Mouse (Mus musculus): ENCODE results near the gene Dlgap5. TPM values are rescaled to one million over a fixed set of nuclear protein-coding genes. Genes with fewer than 3 reads are reported as not detected.
A peak's percentile ranks its signal among the peaks of the same experiment; 100 is the strongest.

Gene Dlgap5
- polyA plus RNA-seq, 1 experiment, result 11.5 TPM

DNA sequence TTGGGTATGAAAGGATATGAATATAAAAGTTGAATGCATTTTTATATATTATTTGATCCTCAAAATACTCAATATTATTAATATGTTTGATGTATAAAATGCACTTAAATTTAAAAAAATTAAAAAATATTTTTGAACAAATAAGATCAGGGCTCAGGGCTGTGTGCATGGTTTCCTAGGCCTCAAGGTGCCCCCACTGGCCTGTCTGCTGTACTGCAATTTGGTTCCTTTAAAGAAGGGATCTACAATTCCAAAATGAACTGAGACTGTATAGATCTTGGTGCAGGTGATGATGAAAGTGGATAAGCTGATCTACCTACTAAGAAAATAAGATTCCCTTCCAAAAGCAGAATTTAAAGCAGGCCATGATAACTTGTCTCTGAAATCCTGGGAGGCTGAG lies 14.8 kb upstream of the Dlgap5 start:
- no peak for TF ChIP-seq POLR2A (IDR thresholded peaks at IDR 0.05; ENCODE audit: borderline replicate concordance, extremely low read depth, insufficient read depth, insufficient read length, poor library complexity, severe bottlenecking)
- peak; percentile 44; the same call in 1 of the 2 replicates for TF ChIP-seq CTCF (IDR thresholded peaks at IDR 0.05; ENCODE audit: borderline replicate concordance, extremely low read depth, insufficient read depth, insufficient read length)
- DNase-seq (ENCODE audit: low read depth), result no peak

- DNase-seq (ENCODE audit: low read depth), result no peak
- TF ChIP-seq CTCF (IDR thresholded peaks at IDR 0.05; ENCODE audit: borderline replicate concordance, extremely low read depth, insufficient read depth, insufficient read length), result no peak
- TF ChIP-seq POLR2A (IDR thresholded peaks at IDR 0.05; ENCODE audit: borderline replicate concordance, extremely low read depth, insufficient read depth, insufficient read length, poor library complexity, severe bottlenecking), result no peak
These were observed 4.3 kb upstream of the Dlgap5 start for GRCm38 (mm10) chr14:47422466-47422865.

- TF ChIP-seq POLR2A (IDR thresholded peaks at IDR 0.05; ENCODE audit: borderline replicate concordance, extremely low read depth, insufficient read depth, insufficient read length, poor library complexity, severe bottlenecking), result no peak
- no peak for TF ChIP-seq CTCF (IDR thresholded peaks at IDR 0.05; ENCODE audit: borderline replicate concordance, extremely low read depth, insufficient read depth, insufficient read length)
- no peak for DNase-seq (ENCODE audit: low read depth)
These were observed 3.4 kb upstream of the Dlgap5 start for GRCm38 (mm10) chr14:47421606-47422005.

DNA sequence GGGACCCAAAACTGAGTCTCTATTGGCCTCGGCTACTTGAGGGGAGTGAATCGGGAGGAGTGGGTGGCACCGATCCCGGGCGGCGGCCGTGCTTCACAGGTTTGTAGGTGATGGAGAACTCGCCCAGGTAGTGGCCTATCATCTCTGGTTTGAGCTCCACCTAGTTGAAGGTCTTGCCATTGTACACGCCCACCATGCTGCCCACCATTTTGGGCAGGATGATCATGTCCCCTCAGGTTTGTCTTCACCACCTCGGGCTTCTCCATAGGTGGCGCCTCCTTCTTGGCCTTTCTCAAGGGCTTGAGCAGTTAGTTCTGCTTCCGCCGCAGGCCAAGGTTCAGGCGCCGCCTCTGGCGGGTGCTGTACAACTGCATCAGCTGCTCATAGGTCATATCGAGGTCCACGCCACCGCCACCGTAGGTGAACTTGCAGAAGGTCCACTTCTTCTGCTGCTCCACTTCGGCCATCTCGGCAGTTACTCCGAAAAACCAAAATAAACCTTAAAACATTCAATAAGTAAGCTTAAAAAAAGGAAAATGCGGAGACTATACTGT lies 1.6 kb upstream of the Dlgap5 start:
- no peak for DNase-seq (ENCODE audit: low read depth)
- no peak for TF ChIP-seq CTCF (IDR thresholded peaks at IDR 0.05; ENCODE audit: borderline replicate concordance, extremely low read depth, insufficient read depth, insufficient read length)
- no peak for TF ChIP-seq POLR2A (IDR thresholded peaks at IDR 0.05; ENCODE audit: borderline replicate concordance, extremely low read depth, insufficient read depth, insufficient read length, poor library complexity, severe bottlenecking)

- no peak for DNase-seq (ENCODE audit: low read depth)
- TF ChIP-seq CTCF (IDR thresholded peaks at IDR 0.05; ENCODE audit: borderline replicate concordance, extremely low read depth, insufficient read depth, insufficient read length), result no peak
- TF ChIP-seq POLR2A (IDR thresholded peaks at IDR 0.05; ENCODE audit: borderline replicate concordance, extremely low read depth, insufficient read depth, insufficient read length, poor library complexity, severe bottlenecking), result no peak
These were observed 923 bp upstream of the Dlgap5 start for GRCm38 (mm10) chr14:47419034-47419625.

GRCm38 (mm10) chr14:47418666-47418991 lies 422 bp upstream of the Dlgap5 start:
- TF ChIP-seq POLR2A (IDR thresholded peaks at IDR 0.05; ENCODE audit: borderline replicate concordance, extremely low read depth, insufficient read depth, insufficient read length, poor library complexity, severe bottlenecking) (no peak), CTCF (IDR thresholded peaks at IDR 0.05; ENCODE audit: borderline replicate concordance, extremely low read depth, insufficient read depth, insufficient read length) (no peak)
- DNase-seq (ENCODE audit: low read depth), result no peak

GRCm38 (mm10) chr14:47417346-47417745 lies 861 bp downstream of the Dlgap5 start:
- DNase-seq (ENCODE audit: low read depth), result no peak

GRCm38 (mm10) chr14:47406000-47406399 lies 12.2 kb downstream of the Dlgap5 start:
- DNase-seq (ENCODE audit: low read depth), result no peak
- TF ChIP-seq CTCF (IDR thresholded peaks at IDR 0.05; ENCODE audit: borderline replicate concordance, extremely low read depth, insufficient read depth, insufficient read length) (no peak), POLR2A (IDR thresholded peaks at IDR 0.05; ENCODE audit: borderline replicate concordance, extremely low read depth, insufficient read depth, insufficient read length, poor library complexity, severe bottlenecking) (no peak)

More at GRCm38 (mm10) chr14:47417346-47417745, 861 bp downstream of the Dlgap5 start:
- TF ChIP-seq POLR2A (IDR thresholded peaks at IDR 0.05; ENCODE audit: borderline replicate concordance, extremely low read depth, insufficient read depth, insufficient read length, poor library complexity, severe bottlenecking), result no peak
- no peak for TF ChIP-seq CTCF (IDR thresholded peaks at IDR 0.05; ENCODE audit: borderline replicate concordance, extremely low read depth, insufficient read depth, insufficient read length)

- TF ChIP-seq POLR2A (IDR thresholded peaks at IDR 0.05; ENCODE audit: borderline replicate concordance, extremely low read depth, insufficient read depth, insufficient read length, poor library complexity, severe bottlenecking) (no peak), CTCF (IDR thresholded peaks at IDR 0.05; ENCODE audit: borderline replicate concordance, extremely low read depth, insufficient read depth, insufficient read length) (no peak)
- DNase-seq (ENCODE audit: low read depth), result no peak
These were observed 15.5 kb downstream of the Dlgap5 start for GRCm38 (mm10) chr14:47402735-47403134.

- no peak for TF ChIP-seq POLR2A (IDR thresholded peaks at IDR 0.05; ENCODE audit: borderline replicate concordance, extremely low read depth, insufficient read depth, insufficient read length, poor library complexity, severe bottlenecking)
- TF ChIP-seq CTCF (IDR thresholded peaks at IDR 0.05; ENCODE audit: borderline replicate concordance, extremely low read depth, insufficient read depth, insufficient read length), result peak; percentile 55; the same call in 1 of the 2 replicates
These were observed 22.0 kb downstream of the Dlgap5 start for GRCm38 (mm10) chr14:47396165-47396652.

GRCm38 (mm10) chr14:47395462-47396026 lies 22.7 kb downstream of the Dlgap5 start:
- DNase-seq (ENCODE audit: low read depth), result peak; percentile 46
- TF ChIP-seq CTCF (IDR thresholded peaks at IDR 0.05; ENCODE audit: borderline replicate concordance, extremely low read depth, insufficient read depth, insufficient read length), result no peak
- no peak for TF ChIP-seq POLR2A (IDR thresholded peaks at IDR 0.05; ENCODE audit: borderline replicate concordance, extremely low read depth, insufficient read depth, insufficient read length, poor library complexity, severe bottlenecking)

More at GRCm38 (mm10) chr14:47396165-47396652, 22.0 kb downstream of the Dlgap5 start:
- peak; percentile 60 for DNase-seq (ENCODE audit: low read depth)

Data from brain, embryonic 14.5 days (tissue).